Mouse (Mus musculus) liver, adult (tissue): ENCODE measurements around the gene Olfr1418.

Source experiments
- GATA4 ChIP-seq: IDR thresholded peaks from 2 replicates; pipeline ENCODE4 v1.6.1; 2014; ENCODE audit warnings: mild to moderate bottlenecking, low read length; ENCODE audit not compliant: insufficient replicate concordance

Gene Olfr1418

GRCm38 (mm10) chr19:11860966-11861365 lies at the start of gene Olfr1418:
TSS of gene Olfr1418 (minus strand) at chr19:11861066.
- TF ChIP-seq GATA4: no peak

GRCm38 (mm10) chr19:11886265-11886664 lies 25.4 kb upstream of the Olfr1418 start, which contains the start of gene Olfr1420:
TSS of gene Olfr1420 (plus strand) at chr19:11886565.
- TF ChIP-seq GATA4: no peak

DNA sequence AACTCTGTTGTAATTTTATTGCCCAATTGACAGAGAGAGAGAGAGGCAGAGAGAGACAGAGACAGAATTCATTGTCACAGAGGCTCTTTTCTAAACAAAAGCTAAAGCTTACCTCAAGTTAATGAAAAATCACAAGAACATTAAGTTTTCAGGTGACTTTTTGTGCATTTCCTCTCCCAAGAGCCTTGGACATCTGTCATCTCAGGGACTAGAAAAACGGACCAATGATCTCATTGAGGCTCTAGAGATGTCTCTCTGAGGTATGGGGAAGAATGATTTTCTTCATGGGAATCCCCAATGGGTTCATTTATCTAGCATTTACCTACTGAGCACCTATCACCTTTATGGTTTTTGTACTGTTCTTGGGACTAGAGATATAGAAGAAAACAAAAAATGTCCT lies 14.1 kb upstream of the Olfr1418 start, which contains the start of gene Olfr1419:
TSS of gene Olfr1419 (minus strand) at position 101 of the 400 bp plus-strand sequence.
- no peak for TF ChIP-seq GATA4

GRCm38 (mm10) chr19:11867837-11868236 lies 7.0 kb upstream of the Olfr1418 start:
- no peak for TF ChIP-seq GATA4

GRCm38 (mm10) chr19:11856506-11856905 lies 4.4 kb downstream of the Olfr1418 start:
- no peak for TF ChIP-seq GATA4

- no peak for TF ChIP-seq GATA4
These were observed 6.0 kb downstream of the Olfr1418 start for GRCm38 (mm10) chr19:11854821-11855220.

- no peak for TF ChIP-seq GATA4
These were observed 8.2 kb downstream of the Olfr1418 start for GRCm38 (mm10) chr19:11852652-11853051.

GRCm38 (mm10) chr19:11846333-11846732 lies 14.5 kb downstream of the Olfr1418 start:
- TF ChIP-seq GATA4: no peak

GRCm38 (mm10) chr19:11839119-11839518 lies 21.7 kb downstream of the Olfr1418 start, which contains the start of gene Olfr1417:
TSS of gene Olfr1417 (minus strand) at chr19:11839219.
- TF ChIP-seq GATA4: no peak

DNA sequence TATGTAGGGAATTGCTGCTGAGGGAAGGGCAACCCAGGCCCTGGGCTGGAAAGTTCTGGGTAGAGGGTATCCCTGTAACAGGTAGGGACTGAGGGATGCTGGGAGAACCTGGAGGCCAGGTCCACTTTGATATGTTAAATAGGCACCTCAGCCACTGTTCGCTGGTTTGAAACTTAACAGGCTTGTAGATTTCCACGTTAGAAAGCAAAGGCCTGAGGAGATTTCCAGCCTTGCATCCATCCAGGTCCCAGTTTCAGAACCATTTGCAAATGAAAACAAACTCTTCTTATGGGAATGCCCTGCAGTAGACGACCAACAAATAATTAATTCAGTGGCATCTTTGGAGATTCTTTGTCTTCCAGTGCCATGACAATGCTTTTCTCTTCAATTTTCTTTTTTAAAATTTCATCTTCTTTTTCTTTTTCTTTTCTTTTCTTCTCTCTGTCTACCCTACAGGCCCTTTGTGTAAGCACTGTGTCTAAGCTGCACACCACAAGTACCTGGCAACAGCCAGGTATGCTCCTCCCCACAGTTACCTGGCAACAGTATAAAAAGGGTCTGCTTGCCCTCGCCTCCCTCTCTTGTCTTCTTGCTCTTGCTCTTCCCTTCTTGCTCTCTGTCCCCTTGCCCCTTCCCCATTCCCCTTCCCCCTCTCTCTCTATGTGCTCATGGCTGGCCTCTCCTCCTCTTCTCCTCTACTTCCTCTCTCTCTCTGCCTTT lies 37.4 kb downstream of the Olfr1418 start:
- TF ChIP-seq GATA4: no peak

- TF ChIP-seq GATA4: no peak
These were observed 40.7 kb downstream of the Olfr1418 start for GRCm38 (mm10) chr19:11820211-11820610.

GRCm38 (mm10) chr19:11819800-11820199 lies 41.1 kb downstream of the Olfr1418 start:
- TF ChIP-seq GATA4: no peak

- no peak for TF ChIP-seq GATA4
These were observed 41.6 kb downstream of the Olfr1418 start, which contains the start of gene Stx3 for GRCm38 (mm10) chr19:11819143-11819700. TSS of gene Stx3 (minus strand) at chr19:11819403.

DNA sequence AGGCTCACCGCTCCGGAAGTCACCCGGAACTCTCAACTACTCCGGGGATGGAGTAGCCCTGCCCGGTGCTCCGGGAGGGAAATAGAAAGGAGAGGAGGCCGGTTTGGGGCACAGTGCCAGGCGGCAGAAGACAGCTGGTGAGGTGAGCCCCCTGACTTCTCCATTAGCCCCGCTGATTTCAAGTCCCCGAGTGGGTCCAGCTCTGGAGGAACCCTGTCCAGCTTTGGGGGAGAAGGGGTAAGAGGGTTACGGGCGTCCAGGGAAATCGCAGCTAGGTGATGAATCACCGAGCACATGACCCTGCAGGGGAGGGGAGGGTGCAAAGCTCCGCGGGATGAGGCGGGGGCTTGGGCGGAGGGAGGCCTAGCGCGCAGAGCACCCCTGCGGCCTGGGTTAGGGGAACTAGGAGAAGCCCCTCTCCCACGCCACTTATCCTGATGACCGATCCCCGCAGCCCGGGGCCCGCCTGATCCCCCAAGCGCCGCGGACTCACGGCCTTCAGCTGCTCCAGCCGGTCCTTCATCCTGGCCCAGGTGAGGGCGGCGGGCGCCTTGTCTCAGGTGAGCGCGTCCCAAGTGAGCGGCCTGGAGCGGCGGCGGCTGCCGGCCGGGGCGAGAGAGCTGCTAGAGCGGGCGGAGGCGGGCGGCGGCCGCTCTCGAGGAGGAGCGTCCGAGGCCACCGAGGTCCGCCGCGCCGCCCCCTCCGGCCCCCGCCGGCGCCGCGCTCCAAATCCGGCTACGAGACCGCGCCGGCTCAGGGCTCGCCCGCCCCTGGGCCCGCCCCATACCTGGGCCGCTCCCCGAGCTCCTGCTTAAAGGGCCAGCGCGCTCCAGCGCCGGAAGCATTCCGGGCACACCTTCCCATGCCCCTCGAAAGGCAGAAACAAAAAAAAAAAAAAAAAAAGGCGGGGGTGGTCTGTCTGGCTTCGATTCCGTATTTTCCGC lies 42.4 kb downstream of the Olfr1418 start:
- no peak for TF ChIP-seq GATA4

- no peak for TF ChIP-seq GATA4
These were observed 43.3 kb downstream of the Olfr1418 start for GRCm38 (mm10) chr19:11817586-11817985.
